Mouse (Mus musculus) midbrain, embryonic 14.5 days (tissue): ENCODE results near the gene Ubl3. TPM values are rescaled to one million over a fixed set of nuclear protein-coding genes. Genes with fewer than 3 reads are reported as not detected.

ENCODE experiments used
- ATAC-seq: fragments of 200-750 bp; cut with Nextera tagmentation; 2 replicates; pipeline ENCODE4 v1.8.0; 2017; ENCODE audit warnings: moderate number of reproducible peaks, moderate library complexity; ENCODE audit not compliant: low FRiP score, low TSS enrichment
- DNase-seq: peaks from one replicate; pipeline ENCODE4 v3.0.0-alpha.2; 2015
- H3K27ac ChIP-seq: fragments of 300-500 bp; sonication (generic); replicated peaks from 2 replicates; pipeline ENCODE4 v1.5.1; 2014; ENCODE audit warnings: mild to moderate bottlenecking, low read depth, low read length, moderate library complexity
- H3K27me3 ChIP-seq: fragments of 300-500 bp; sonication (generic); 2 replicates; pipeline ENCODE4 v1.6.1; 2014; ENCODE audit warnings: low read length, control low read depth, mixed read lengths; ENCODE audit not compliant: control insufficient read depth, insufficient read depth
- H3K36me3 ChIP-seq: fragments of 300-500 bp; sonication (generic); 2 replicates; pipeline ENCODE4 v1.6.1; 2014; ENCODE audit warnings: low read length, control low read depth; ENCODE audit not compliant: control insufficient read depth, insufficient read depth
- H3K4me1 ChIP-seq: fragments of 300-500 bp; sonication (generic); 2 replicates; pipeline ENCODE4 v1.6.1; 2014; ENCODE audit warnings: mild to moderate bottlenecking, antibody characterized with exemption, low read length, control low read depth; ENCODE audit not compliant: control insufficient read depth, insufficient read depth
- H3K4me2 ChIP-seq: fragments of 300-500 bp; sonication (generic); 2 replicates; pipeline ENCODE4 v1.6.1; 2014; ENCODE audit warnings: mild to moderate bottlenecking, low read length, moderate library complexity
- H3K4me3 ChIP-seq: fragments of 300-500 bp; sonication (generic); replicated peaks from 2 replicates; pipeline ENCODE4 v1.5.1; 2014; ENCODE audit warnings: low read depth, low read length
- H3K9ac ChIP-seq: fragments of 300-500 bp; sonication (generic); replicated peaks from 2 replicates; pipeline ENCODE4 v1.6.1; 2014; ENCODE audit warnings: mild to moderate bottlenecking, low read length, moderate library complexity
- H3K9me3 ChIP-seq: fragments of 300-500 bp; sonication (generic); 2 replicates; pipeline ENCODE4 v1.6.1; 2016; ENCODE audit warnings: low read length, control low read depth, mixed read lengths; ENCODE audit not compliant: control insufficient read depth
- WGBS: fragments of 180-500 bp; shearing (Covaris S2); extraction: QIAGEN DNeasy Blood & Tissue Kit; methylation state at CpG from one replicate; pipeline ENCODE4 v1.1.7; 2014; 5-methylcytosine and 5-hydroxymethylcytosine counted together
- polyA plus RNA-seq: library from polyadenylated mRNA; unstranded; fragments of >200 nt; fragmentation: Nextera tagmentation; extraction: Ambion mirVana; gene quantifications from 2 replicates; pipeline ENCODE4 v1.2.1, GENCODE M21; 2014

The Ubl3 gene
- polyA plus RNA-seq, 1 experiment from 2014 or later = 87.9 TPM

DNA sequence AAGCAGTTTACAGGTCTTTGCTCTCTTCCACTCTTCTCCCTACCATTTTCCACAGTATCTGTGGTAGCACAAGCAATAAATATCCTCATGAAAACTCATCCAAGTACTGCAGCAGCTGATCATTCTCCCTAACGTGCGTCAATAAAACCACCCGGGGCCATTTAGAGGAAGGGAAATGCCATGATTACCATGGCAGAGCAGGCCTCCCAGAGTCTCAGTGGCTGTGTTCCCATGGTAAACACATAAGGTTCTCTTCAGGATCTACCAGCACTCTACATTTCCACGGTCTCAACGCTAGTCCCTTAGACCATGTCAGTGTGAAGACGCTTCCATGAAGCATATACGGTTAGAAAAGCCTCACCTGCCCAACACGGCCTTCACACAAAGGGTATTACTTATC, 26.0 kb downstream of the Ubl3 start:
- Histone ChIP-seq H3K9ac (no peak overlapping the region), H3K4me1 (peaks cover 4% of the 10 kb centered on the region; the same call in 1 of the 2 replicates), H3K27ac (0 out of 2 replicates have a peak overlapping the region, but pooled peaks have one; percentile 38), H3K4me2 (no peak overlapping the region), H3K36me3 (no peaks in the 10 kb centered on the region), H3K4me3 (no peak overlapping the region), H3K27me3 (no peaks in the 10 kb centered on the region), H3K9me3 (no peaks in the 10 kb centered on the region)
- DNase-seq (peak; percentile 19), ATAC-seq (no peak)
- 72% methylated on average over 8 of the region's 8 CpGs for WGBS

DNA sequence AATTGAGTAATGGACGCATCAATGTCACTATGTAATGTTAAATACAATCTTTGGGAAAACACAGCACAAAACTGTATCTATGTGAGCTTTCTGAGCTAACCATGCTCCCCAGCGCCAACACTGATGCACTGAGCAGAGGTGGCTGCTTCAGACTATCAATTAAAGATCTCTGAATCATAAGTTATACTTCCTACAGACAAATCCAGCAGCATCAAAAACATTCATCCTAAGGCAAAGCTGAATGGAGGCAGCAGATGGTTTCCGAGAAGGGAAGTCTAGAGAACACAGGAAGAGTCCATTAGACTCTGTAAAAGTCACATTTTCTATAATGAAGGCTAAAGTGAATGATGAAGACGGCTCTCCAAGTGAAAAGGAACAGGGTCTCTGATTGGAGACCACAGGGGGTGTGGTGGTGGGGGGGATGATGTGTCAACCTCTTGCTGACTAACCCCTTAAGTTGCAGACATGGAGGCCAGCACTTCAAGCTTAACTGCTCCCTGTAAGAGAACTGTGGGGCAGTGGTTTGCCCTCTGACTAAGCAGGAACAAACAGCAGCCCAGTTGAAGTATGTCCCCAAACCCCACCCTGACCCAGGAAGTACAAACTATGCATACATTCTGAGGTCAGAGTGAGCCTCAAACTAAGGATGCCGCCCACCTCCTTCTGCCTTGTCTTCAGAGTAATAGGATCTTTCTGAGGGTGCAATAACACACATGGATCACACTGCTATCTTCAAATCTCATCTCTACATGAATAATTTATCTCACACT, 29.2 kb downstream of the Ubl3 start:
- no peaks in the 10 kb centered on the region for H3K9me3 ChIP-seq
- H3K9ac ChIP-seq = no peak overlapping the region
- H3K4me3 ChIP-seq = no peak overlapping the region
- H3K36me3 ChIP-seq = no peaks in the 10 kb centered on the region
- no peaks in the 10 kb centered on the region for H3K27me3 ChIP-seq
- WGBS = 76% methylated on average over 5 of the region's 5 CpGs
- ATAC-seq (no peak), DNase-seq (no peak)
- H3K4me1 ChIP-seq = peaks cover 14% of the 10 kb centered on the region; the same call in 1 of the 2 replicates
- no peak overlapping the region for H3K27ac ChIP-seq
- no peak overlapping the region for H3K4me2 ChIP-seq

GRCm38 (mm10) chr5:148522378-148522777, 30.2 kb downstream of the Ubl3 start:
- H3K4me2 ChIP-seq = no peak overlapping the region
- H3K27me3 ChIP-seq = no peaks in the 10 kb centered on the region
- no peaks in the 10 kb centered on the region for H3K9me3 ChIP-seq
- peaks cover 14% of the 10 kb centered on the region; the same call in 1 of the 2 replicates for H3K4me1 ChIP-seq
- H3K27ac ChIP-seq = no peak overlapping the region
- no peak overlapping the region for H3K4me3 ChIP-seq
- no peaks in the 10 kb centered on the region for H3K36me3 ChIP-seq
- H3K9ac ChIP-seq = no peak overlapping the region
- DNase-seq (no peak), ATAC-seq (no peak)
- WGBS = 76% methylated on average over 3 of the region's 3 CpGs

- DNase-seq = no peak
- Histone ChIP-seq H3K4me2 (no peak overlapping the region), H3K9me3 (no peaks in the 10 kb centered on the region), H3K4me3 (no peak overlapping the region), H3K9ac (no peak overlapping the region), H3K4me1 (peaks cover 10% of the 10 kb centered on the region; the same call in 1 of the 2 replicates), H3K27me3 (no peaks in the 10 kb centered on the region), H3K27ac (no peak overlapping the region), H3K36me3 (no peaks in the 10 kb centered on the region)
- ATAC-seq = no peak
- WGBS = 85% methylated on average over 4 of the region's 4 CpGs
Measured at GRCm38 (mm10) chr5:148517445-148517844, 35.1 kb downstream of the Ubl3 start.

DNA sequence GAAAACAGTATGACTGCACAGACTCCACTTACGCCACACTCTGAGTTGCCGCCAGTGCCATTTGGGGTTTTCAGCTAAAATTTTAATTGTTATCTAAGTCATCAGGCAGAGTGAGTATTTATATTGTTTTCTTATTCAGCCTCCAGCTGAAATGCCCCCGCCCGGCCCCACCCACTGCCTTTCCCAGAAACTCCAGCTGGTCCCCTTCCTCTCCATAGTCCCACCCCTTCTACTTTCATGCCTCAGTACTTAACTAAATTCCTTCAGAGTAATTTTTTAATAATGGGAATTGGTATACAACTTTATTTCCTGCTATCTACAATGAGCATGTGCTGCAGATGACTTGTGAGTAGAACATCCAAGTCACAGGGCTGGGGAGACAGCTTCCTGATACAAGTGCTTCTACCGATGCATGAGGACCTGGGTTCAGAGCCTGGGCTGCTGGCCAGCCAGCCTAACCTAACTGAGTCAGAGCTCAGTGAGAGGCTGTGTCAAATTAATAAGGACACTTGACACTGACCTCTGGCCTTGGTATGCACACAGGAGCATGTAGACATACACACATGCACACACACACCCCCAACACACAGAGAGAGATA, 40.4 kb downstream of the Ubl3 start:
- ATAC-seq (no peak), DNase-seq (no peak)
- Histone ChIP-seq H3K27ac (no peak overlapping the region), H3K36me3 (peaks cover 20% of the 10 kb centered on the region), H3K9ac (no peak overlapping the region), H3K4me1 (no peaks in the 10 kb centered on the region), H3K4me3 (no peak overlapping the region), H3K4me2 (no peak overlapping the region), H3K27me3 (no peaks in the 10 kb centered on the region), H3K9me3 (no peaks in the 10 kb centered on the region)
- WGBS = 89% methylated on average over 5 of the region's 5 CpGs

DNA sequence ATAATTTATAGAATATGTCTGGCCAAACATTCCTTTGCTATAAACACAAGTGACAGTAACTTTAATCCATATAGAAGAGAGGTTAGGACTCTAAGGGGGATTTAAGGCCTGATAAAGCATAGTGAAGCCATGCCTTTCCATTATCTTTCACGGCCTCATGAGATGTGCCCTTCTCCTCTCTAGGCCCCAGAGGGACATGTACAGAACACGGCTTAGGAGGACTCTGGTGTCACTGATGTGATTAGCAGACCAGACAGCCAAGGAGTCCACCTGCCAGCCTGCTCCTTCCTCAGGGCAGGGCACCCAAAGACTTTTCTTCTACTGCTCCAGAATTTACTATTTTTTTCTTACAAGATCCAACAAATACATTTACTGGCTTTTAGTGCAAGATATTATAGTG, 42.3 kb downstream of the Ubl3 start:
- H3K9me3 ChIP-seq = no peaks in the 10 kb centered on the region
- H3K36me3 ChIP-seq = peaks cover 39% of the 10 kb centered on the region
- WGBS = 73% methylated on average over 2 of the region's 2 CpGs
- no peaks in the 10 kb centered on the region for H3K27me3 ChIP-seq
- ATAC-seq = no peak
- DNase-seq = no peak
- no peak overlapping the region for H3K9ac ChIP-seq
- no peak overlapping the region for H3K4me3 ChIP-seq
- no peak overlapping the region for H3K4me2 ChIP-seq
- H3K27ac ChIP-seq = no peak overlapping the region
- no peaks in the 10 kb centered on the region for H3K4me1 ChIP-seq

GRCm38 (mm10) chr5:148509731-148510130, 42.9 kb downstream of the Ubl3 start:
- Histone ChIP-seq H3K4me3 (no peak overlapping the region), H3K9ac (no peak overlapping the region), H3K4me1 (no peaks in the 10 kb centered on the region), H3K4me2 (no peak overlapping the region), H3K27ac (no peak overlapping the region), H3K9me3 (no peaks in the 10 kb centered on the region), H3K27me3 (no peaks in the 10 kb centered on the region), H3K36me3 (peaks cover 41% of the 10 kb centered on the region)
- ATAC-seq (no peak), DNase-seq (no peak)
- WGBS = 89% methylated on average over 7 of the region's 7 CpGs

DNA sequence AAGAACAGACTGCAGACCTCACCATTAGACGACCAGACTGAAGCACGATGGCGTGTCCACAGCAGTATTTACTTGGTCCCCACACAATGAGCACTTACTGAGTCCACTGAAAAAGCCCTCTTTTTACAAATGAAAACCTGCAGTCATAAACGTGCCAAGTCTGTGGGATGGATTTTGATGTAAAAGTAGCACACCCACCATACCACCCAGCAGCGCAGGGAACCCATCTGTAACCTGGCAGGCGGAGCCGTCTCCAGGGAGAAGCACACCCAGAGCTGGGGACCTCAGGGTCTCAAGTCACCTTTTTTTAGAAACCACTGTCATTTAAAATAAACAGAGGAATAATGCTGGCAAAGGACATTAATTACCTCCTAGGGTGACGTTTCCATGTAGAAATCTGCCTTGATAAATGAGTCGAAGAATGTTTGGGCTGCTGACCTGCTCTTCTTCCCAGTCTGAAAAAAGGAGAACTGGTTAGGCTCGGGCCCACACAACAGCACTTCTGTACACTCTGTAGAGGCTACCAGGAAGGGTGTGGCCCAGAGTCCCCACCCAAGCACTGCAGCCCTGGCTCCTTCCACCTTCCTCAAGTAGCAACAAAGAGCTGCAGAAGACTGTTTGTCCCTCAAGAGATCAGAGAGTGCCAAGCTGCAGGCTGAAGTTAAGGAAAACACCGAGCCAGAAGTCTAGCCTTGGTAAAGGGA, 43.5 kb downstream of the Ubl3 start:
- ATAC-seq (no peak), DNase-seq (no peak)
- H3K4me1 ChIP-seq = no peaks in the 10 kb centered on the region
- H3K27me3 ChIP-seq = no peaks in the 10 kb centered on the region
- WGBS = 92% methylated on average over 11 of the region's 11 CpGs
- H3K9me3 ChIP-seq = no peaks in the 10 kb centered on the region
- peaks cover 41% of the 10 kb centered on the region for H3K36me3 ChIP-seq
- H3K27ac ChIP-seq = no peak overlapping the region
- H3K4me2 ChIP-seq = no peak overlapping the region
- no peak overlapping the region for H3K4me3 ChIP-seq
- no peak overlapping the region for H3K9ac ChIP-seq
